Mouse (Mus musculus) right cerebral cortex, postnatal 25 days (tissue): ENCODE results near the gene Ube2l6.

ENCODE experiments used
- DNase-seq: peaks from one replicate; pipeline ENCODE4 v3.0.0; 2022

Gene Ube2l6

GRCm38 (mm10) chr2:84838993-84839980, 40.7 kb downstream of the Ube2l6 start:
- DNase-seq: no peak

GRCm38 (mm10) chr2:84840016-84840747, 41.6 kb downstream of the Ube2l6 start:
- DNase-seq: peak; percentile 28

GRCm38 (mm10) chr2:84840748-84841563, 42.3 kb downstream of the Ube2l6 start:
- no peak for DNase-seq

GRCm38 (mm10) chr2:84841905-84842304, 43.3 kb downstream of the Ube2l6 start:
- no peak for DNase-seq

GRCm38 (mm10) chr2:84843654-84844053, 45.0 kb downstream of the Ube2l6 start:
- DNase-seq: no peak

- DNase-seq: no peak
These were observed 46.6 kb downstream of the Ube2l6 start for GRCm38 (mm10) chr2:84845226-84845625.

- no peak for DNase-seq
These were observed 51.9 kb downstream of the Ube2l6 start for GRCm38 (mm10) chr2:84850407-84851129.

- DNase-seq: no peak
These were observed 52.8 kb downstream of the Ube2l6 start for GRCm38 (mm10) chr2:84851130-84852040.

- DNase-seq: no peak
These were observed 57.1 kb downstream of the Ube2l6 start for GRCm38 (mm10) chr2:84855732-84856131.

GRCm38 (mm10) chr2:84858551-84858950, 59.9 kb downstream of the Ube2l6 start:
- DNase-seq: no peak
